Mouse (Mus musculus) stomach, postnatal 0 days (tissue): ENCODE data around the gene Robo4. TPM values are rescaled to one million over a fixed set of nuclear protein-coding genes. Genes with fewer than 3 reads are reported as not detected.

Experiments used
- ATAC-seq: fragments of 200-750 bp; cut with Nextera tagmentation; 2 replicates; pipeline ENCODE4 v1.8.0; 2017; ENCODE audit not compliant: low FRiP score, low TSS enrichment
- DNase-seq: peaks from one replicate; pipeline ENCODE4 v3.0.0-alpha.2; 2016; ENCODE audit warnings: low spot score
- H3K27ac ChIP-seq: fragments of 300-500 bp; sonication (generic); replicated peaks from 2 replicates; pipeline ENCODE4 v1.5.1; 2014; ENCODE audit warnings: mild to moderate bottlenecking, control low read depth
- H3K27me3 ChIP-seq: fragments of 300-500 bp; sonication (generic); 2 replicates; pipeline ENCODE4 v1.6.1; 2014; ENCODE audit warnings: low read length; ENCODE audit not compliant: control insufficient read depth, insufficient read depth
- H3K36me3 ChIP-seq: fragments of 300-500 bp; sonication (generic); 2 replicates; pipeline ENCODE4 v1.6.1; 2014; ENCODE audit warnings: low read length, mixed read lengths; ENCODE audit not compliant: control insufficient read depth, insufficient read depth
- H3K4me1 ChIP-seq: fragments of 300-500 bp; sonication (generic); replicated peaks from 2 replicates; pipeline ENCODE4 v1.6.1; 2014; ENCODE audit warnings: antibody characterized with exemption; ENCODE audit not compliant: control insufficient read depth, insufficient read depth
- H3K4me2 ChIP-seq: fragments of 300-500 bp; sonication (generic); replicated peaks from 2 replicates; pipeline ENCODE4 v1.6.1; 2014; ENCODE audit warnings: low read depth, mild to moderate bottlenecking, control low read depth, moderate library complexity
- H3K4me3 ChIP-seq: fragments of 300-500 bp; sonication (generic); 2 replicates; pipeline ENCODE4 v1.5.1; 2014; ENCODE audit warnings: low read depth, low read length, control low read depth
- H3K9ac ChIP-seq: fragments of 300-500 bp; sonication (generic); 2 replicates; pipeline ENCODE4 v1.6.1; 2014; ENCODE audit warnings: mild to moderate bottlenecking, low read length, control low read depth, mixed read lengths
- H3K9me3 ChIP-seq: fragments of 300-500 bp; sonication (generic); 2 replicates; pipeline ENCODE4 v1.6.1; 2016; ENCODE audit warnings: low read length; ENCODE audit not compliant: control insufficient read depth
- CTCF ChIP-seq: IDR thresholded peaks from 2 replicates; pipeline ENCODE4 v1.5.1; 2016; ENCODE audit warnings: antibody characterized with exemption, low read depth, mild to moderate bottlenecking, moderate library complexity
- EP300 ChIP-seq: optimal IDR thresholded peaks from 2 replicates; pipeline ENCODE3; 2016; ENCODE audit warnings: antibody characterized with exemption
- WGBS: fragments of 180-500 bp; shearing (Covaris S2); extraction: QIAGEN DNeasy Blood & Tissue Kit; methylation state at CpG from one replicate; pipeline ENCODE4 v1.1.7; 2014; 5-methylcytosine and 5-hydroxymethylcytosine counted together
- polyA plus RNA-seq: library from polyadenylated mRNA; unstranded; fragments of >200 nt; fragmentation: Nextera tagmentation; extraction: Ambion mirVana; gene quantifications from 2 replicates; pipeline ENCODE4 v1.2.1, GENCODE M21; 2015

Gene Robo4
- polyA plus RNA-seq, 1 experiment from 2014 or later: 4.4 TPM

DNA sequence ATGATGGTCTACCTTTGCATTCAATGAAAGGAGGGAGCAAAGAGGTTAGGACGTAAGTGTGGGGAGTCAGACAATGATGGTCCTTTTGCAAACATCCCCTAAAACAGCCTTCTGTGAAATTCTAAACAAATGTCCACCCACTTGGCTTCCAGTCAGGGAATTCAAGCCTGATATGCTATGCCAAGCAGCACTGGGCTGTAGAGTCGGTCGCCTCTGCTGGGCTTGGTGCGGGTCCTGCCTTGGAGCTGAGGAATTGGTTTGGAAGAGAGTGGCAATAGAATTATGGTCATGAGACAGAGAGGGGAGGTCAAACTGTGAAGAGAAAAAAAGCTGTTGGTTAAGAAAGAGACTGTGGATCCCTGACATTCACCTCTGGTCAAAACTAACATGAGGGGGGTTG lies 51.6 kb downstream of the Robo4 start:
- Histone ChIP-seq H3K4me3 (no peak overlapping the region), H3K27ac (no peak overlapping the region), H3K4me1 (no peaks in the 10 kb centered on the region), H3K9ac (no peak overlapping the region), H3K4me2 (no peak overlapping the region), H3K27me3 (peaks cover 6% of the 10 kb centered on the region; the same call in 1 of the 2 replicates), H3K9me3 (no peaks in the 10 kb centered on the region), H3K36me3 (no peaks in the 10 kb centered on the region)
- DNase-seq (no peak), ATAC-seq (no peak)
- TF ChIP-seq EP300 (no peak), CTCF (no peak)
- WGBS: 38% methylated on average over 4 of the region's 4 CpGs

DNA sequence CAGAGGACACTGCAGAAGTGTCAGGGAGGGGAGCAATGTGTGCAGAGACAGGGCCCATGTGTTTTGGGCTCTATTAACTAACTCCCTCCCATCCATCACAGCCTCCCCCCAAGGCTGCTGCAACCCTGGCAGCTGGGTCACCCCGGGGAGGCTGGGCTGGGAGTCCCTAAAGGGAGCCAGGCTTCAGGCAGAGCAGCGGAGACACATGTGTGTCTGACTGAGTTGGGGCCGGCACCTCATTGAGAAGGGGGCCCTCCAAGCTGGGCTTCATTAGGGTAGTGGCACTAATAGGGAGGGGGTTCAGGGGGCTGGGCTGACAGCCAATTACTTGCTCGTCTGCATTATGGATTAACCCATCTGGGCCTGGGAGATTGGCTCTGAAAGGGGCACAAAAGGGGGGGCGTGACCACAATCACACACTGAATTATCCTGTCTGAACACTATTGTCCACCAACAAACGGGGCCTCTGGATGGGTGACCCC lies 52.4 kb downstream of the Robo4 start:
- Histone ChIP-seq H3K9ac (no peak overlapping the region), H3K4me2 (no peak overlapping the region), H3K36me3 (no peaks in the 10 kb centered on the region), H3K9me3 (no peaks in the 10 kb centered on the region), H3K4me1 (no peaks in the 10 kb centered on the region), H3K27me3 (peaks cover 6% of the 10 kb centered on the region; the same call in 1 of the 2 replicates), H3K27ac (no peak overlapping the region), H3K4me3 (no peak overlapping the region)
- ATAC-seq (no peak), DNase-seq (no peak)
- no peak for TF ChIP-seq EP300
- 16% methylated on average over 6 of the region's 6 CpGs for WGBS

DNA sequence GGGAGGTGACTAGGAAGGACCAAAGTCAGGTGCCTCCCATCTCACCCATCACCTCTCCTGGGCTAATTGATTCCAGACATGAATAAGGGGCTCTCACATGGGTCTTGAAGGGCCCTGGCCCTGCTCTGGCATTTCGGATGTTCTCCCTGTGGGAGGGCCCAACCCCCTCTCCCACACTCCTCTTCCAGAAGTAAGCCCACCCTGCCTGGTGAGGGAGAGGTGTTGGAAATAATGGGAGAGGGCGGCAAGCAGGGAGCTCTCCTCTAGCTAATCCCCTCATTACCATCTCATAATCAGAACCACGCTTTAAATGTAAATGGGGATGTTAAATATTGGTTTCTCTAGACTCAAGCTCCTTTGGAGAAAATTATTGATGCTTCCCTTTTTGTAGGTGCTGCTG lies 53.3 kb downstream of the Robo4 start:
- H3K4me1 ChIP-seq: peaks cover under 1% of the 10 kb centered on the region; the same call in 1 of the 2 replicates
- no peak overlapping the region for H3K4me3 ChIP-seq
- no peaks in the 10 kb centered on the region for H3K9me3 ChIP-seq
- no peak overlapping the region for H3K27ac ChIP-seq
- H3K9ac ChIP-seq: no peak overlapping the region
- DNase-seq (no peak), ATAC-seq (no peak)
- no peak overlapping the region for H3K4me2 ChIP-seq
- no peak for TF ChIP-seq EP300
- no peaks in the 10 kb centered on the region for H3K36me3 ChIP-seq
- peaks cover 7% of the 10 kb centered on the region; the same call in 1 of the 2 replicates for H3K27me3 ChIP-seq
- WGBS: 11% methylated on average over 3 of the region's 3 CpGs

DNA sequence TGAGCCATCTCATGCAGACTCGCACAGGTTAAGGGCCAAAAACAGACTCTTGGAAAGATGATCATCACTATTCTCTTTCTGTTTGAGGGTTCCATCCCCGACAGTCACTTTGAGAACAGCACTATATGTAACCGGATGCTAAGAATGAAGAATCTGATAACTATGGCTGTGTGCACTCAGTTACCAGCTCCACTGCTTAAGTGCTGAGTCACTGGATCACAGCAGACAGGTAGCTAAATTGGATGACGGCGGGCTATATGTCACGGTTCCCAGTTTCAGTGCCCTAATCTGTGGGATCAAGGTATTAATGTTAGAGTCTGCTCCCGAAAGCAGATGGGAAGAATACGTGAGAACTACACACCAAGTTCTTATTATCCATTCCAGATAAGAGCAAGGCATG lies 54.2 kb downstream of the Robo4 start:
- Histone ChIP-seq H3K27ac (no peak overlapping the region), H3K27me3 (peaks cover 16% of the 10 kb centered on the region), H3K4me1 (peaks cover 6% of the 10 kb centered on the region; the same call in 1 of the 2 replicates), H3K4me2 (no peak overlapping the region), H3K9ac (no peak overlapping the region), H3K36me3 (no peaks in the 10 kb centered on the region), H3K4me3 (0 out of 2 replicates have a peak overlapping the region, but pooled peaks have one; percentile 22), H3K9me3 (no peaks in the 10 kb centered on the region)
- TF ChIP-seq CTCF (no peak), EP300 (no peak)
- ATAC-seq (no peak), DNase-seq (no peak)
- 3% methylated on average over 8 of the region's 8 CpGs for WGBS

DNA sequence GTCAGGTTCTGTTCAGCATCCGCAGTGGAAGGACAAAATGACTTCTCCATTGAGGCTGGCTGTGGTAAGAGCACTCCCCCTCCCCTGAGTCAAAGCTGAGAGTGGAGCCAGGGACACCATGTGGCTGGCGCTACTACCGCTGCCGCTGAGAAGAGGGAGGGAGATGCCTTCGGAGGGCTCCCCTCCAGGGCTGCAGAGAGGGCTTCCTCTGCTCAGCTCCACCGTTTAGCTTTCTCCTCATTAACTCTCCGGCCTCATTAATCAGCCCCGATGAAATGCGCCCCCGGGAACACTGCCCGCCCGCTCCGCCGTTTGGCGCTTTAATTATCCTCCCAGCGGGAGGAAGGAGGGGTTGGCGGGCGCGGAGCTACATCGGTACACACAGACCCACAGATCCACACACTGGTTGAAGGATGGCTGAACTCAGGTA lies 54.8 kb downstream of the Robo4 start:
- Histone ChIP-seq H3K36me3 (no peaks in the 10 kb centered on the region), H3K4me1 (peaks cover 6% of the 10 kb centered on the region; the same call in 1 of the 2 replicates), H3K9ac (no peak overlapping the region), H3K4me2 (peak overlapping the region; percentile 45), H3K9me3 (no peaks in the 10 kb centered on the region), H3K4me3 (peak overlapping the region; percentile 22; the same call in 1 of the 2 replicates), H3K27me3 (peaks cover 20% of the 10 kb centered on the region), H3K27ac (no peak overlapping the region)
- DNase-seq (no peak), ATAC-seq (0 out of 2 replicates have a peak, but pooled peaks have one; percentile 41)
- under 1% methylated on average over 17 of the region's 20 CpGs for WGBS
- no peak for TF ChIP-seq EP300
- TF ChIP-seq CTCF: no peak

DNA sequence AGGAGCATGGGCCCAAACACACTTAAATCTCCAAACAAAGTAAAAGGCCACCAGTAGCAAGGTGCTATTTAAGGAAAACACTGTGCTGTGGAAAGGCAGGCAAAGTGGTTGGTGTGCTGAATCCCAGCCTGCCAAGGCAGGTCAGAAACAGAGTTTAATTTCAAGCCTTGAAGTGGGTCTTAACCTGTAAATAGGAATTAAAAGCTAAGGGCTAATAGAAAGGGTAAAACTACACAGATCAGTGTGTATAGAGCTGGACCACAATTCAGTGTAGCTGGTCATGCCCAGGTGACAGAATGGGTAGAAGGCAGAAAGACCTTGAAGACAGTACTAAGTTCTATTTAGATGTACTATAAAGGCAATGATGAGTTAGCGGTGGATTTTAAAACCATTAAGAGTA lies 55.5 kb downstream of the Robo4 start:
- DNase-seq (no peak), ATAC-seq (no peak)
- no peaks in the 10 kb centered on the region for H3K9me3 ChIP-seq
- H3K4me3 ChIP-seq: no peak overlapping the region
- peaks cover 20% of the 10 kb centered on the region for H3K27me3 ChIP-seq
- no peak overlapping the region for H3K4me2 ChIP-seq
- no peak overlapping the region for H3K9ac ChIP-seq
- peaks cover 6% of the 10 kb centered on the region; the same call in 1 of the 2 replicates for H3K4me1 ChIP-seq
- no peak for TF ChIP-seq EP300
- no peak for TF ChIP-seq CTCF
- 58% methylated on average over 1 of the region's 1 CpGs for WGBS
- H3K27ac ChIP-seq: no peak overlapping the region
- H3K36me3 ChIP-seq: no peaks in the 10 kb centered on the region
